Mouse (Mus musculus) MN1 (cell line): ENCODE results near the gene Arhgef39.
"Not testable (repeated sequence)": the region's sequence is repeated elsewhere in the genome, so short reads cannot be mapped to it uniquely, and the experiment has no call there.

Experiments
- DNase-seq: peaks from one replicate; pipeline ENCODE4 v3.0.0-alpha.2; 2016; ENCODE audit warnings: low spot score

Gene Arhgef39

GRCm38 (mm10) chr4:43507938-43508665 is 8.6 kb upstream of the Arhgef39 start:
- no peak for DNase-seq

GRCm38 (mm10) chr4:43506536-43507185 is 7.2 kb upstream of the Arhgef39 start, which contains the start of gene Car9:
Gene Car9, plus strand, starts transcription at chr4:43506966.
- no peak for DNase-seq

GRCm38 (mm10) chr4:43506074-43506473 is 6.6 kb upstream of the Arhgef39 start:
- no peak for DNase-seq

- DNase-seq, result no peak
Observed at GRCm38 (mm10) chr4:43504269-43504668, 4.8 kb upstream of the Arhgef39 start.

GRCm38 (mm10) chr4:43503506-43503905 is 4.0 kb upstream of the Arhgef39 start:
- no peak for DNase-seq

- DNase-seq, result no peak
Observed at GRCm38 (mm10) chr4:43503041-43503440, 3.5 kb upstream of the Arhgef39 start.

- DNase-seq, result no peak
Observed at GRCm38 (mm10) chr4:43498983-43499382, 512 bp downstream of the Arhgef39 start.

GRCm38 (mm10) chr4:43497946-43498345 is 1.5 kb downstream of the Arhgef39 start:
- no peak for DNase-seq

- DNase-seq, result no peak
Observed at GRCm38 (mm10) chr4:43497405-43497804, 2.1 kb downstream of the Arhgef39 start.

GRCm38 (mm10) chr4:43496587-43496986 is 2.9 kb downstream of the Arhgef39 start:
- no peak for DNase-seq

- no peak for DNase-seq
Observed at GRCm38 (mm10) chr4:43493846-43494240, 5.7 kb downstream of the Arhgef39 start.

- peak; percentile 94 for DNase-seq
Observed at GRCm38 (mm10) chr4:43493186-43493845, 6.2 kb downstream of the Arhgef39 start.

GRCm38 (mm10) chr4:43492821-43493185 is 6.7 kb downstream of the Arhgef39 start, which contains the start of gene Ccdc107:
Gene Ccdc107, plus strand, starts transcription at chr4:43492900.
- DNase-seq, result peak; percentile 94

GRCm38 (mm10) chr4:43492101-43492820 is 7.2 kb downstream of the Arhgef39 start:
- peak; percentile 30 for DNase-seq

- DNase-seq, result no peak
Observed at GRCm38 (mm10) chr4:43490801-43491200, 8.7 kb downstream of the Arhgef39 start.

- no peak for DNase-seq
Observed at GRCm38 (mm10) chr4:43489611-43490010, 9.9 kb downstream of the Arhgef39 start.

- not testable (repeated sequence) for DNase-seq
Observed at GRCm38 (mm10) chr4:43485666-43486065, 13.8 kb downstream of the Arhgef39 start.

GRCm38 (mm10) chr4:43483535-43484091 is 15.9 kb downstream of the Arhgef39 start, which contains the start of gene Sit1:
Gene Sit1, minus strand, starts transcription at chr4:43483734.
- no peak for DNase-seq

- no peak for DNase-seq
Observed at GRCm38 (mm10) chr4:43482591-43482990, 16.9 kb downstream of the Arhgef39 start.

- DNase-seq, result no peak
Observed at GRCm38 (mm10) chr4:43481894-43482456, 17.5 kb downstream of the Arhgef39 start.

- DNase-seq, result no peak
Observed at GRCm38 (mm10) chr4:43480985-43481384, 18.5 kb downstream of the Arhgef39 start.
